Mouse (Mus musculus): ENCODE measurements around the gene Zfp870.
A peak's percentile ranks its signal among the peaks of the same experiment; 100 is the strongest.

The Zfp870 gene

DNA sequence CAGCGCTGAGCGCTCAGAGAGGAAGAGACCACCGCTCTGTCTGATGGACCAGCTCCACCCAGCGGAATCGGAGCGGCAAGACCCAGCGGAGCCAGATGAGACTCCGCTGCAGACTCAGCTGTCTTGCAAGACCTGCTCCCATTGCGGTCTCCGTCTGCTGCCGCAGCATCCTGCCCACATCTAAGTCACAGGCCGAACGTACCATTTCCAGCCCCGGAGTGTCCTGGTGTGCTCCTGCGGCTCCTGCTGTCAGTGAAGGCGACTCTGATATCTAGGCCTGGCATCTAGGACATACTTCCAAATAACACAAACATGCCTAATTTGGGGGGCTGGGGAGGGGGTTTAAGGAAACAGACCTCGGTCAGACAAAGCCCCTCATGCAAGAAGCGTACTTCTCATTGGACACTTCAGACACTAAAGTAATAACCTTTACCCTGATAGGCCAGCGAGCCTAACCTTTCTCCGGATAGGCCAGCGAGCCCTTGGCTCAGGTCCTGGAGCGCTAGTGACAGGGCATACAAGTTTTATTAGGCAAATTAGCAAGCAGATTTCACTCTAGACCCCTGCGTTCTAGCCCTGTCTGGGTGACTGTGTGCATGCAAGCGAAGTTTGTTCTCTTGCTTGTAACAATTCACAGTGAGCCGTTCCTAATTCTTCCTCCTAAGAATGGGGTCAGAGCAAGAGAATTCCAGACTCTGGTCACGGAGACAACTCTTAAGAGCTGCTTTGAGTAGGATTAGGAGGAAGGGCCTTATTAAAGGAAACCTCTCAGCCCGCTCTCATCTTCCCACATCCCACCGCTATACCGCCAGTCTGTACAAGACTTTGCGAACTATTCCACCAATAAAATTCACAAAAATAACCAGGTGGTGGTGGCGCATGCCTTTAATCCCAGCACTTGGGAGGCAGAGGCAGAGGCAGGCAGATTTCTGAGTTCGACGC lies at the start of gene Zfp870:
Gene Zfp870 (minus strand): TSS at position 404 of the 942 bp plus-strand sequence.
- no peak for TF ChIP-seq GATA4 (IDR thresholded peaks at IDR 0.05; ENCODE audit: insufficient replicate concordance, low read length)

DNA sequence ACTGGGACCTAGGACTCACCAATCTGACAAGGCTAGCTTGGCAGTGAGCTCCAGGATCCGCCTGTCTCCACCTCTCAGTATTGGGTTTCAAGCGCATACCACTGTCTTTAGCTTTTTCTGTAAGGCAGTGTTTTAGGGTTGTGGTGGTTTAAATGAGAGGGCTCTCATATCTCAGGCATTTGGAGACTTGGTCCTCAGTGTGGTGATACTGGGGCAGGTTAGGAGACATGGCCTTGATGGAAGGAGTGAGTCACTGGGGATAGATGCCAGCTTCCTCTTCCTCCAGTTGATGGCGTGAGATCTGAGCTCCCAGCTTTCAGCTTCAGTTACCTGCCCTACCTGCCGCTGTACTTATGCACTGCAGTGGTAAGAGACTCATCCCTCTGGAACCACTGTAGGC lies 48.4 kb upstream of the Zfp870 start:
- TF ChIP-seq GATA4 (IDR thresholded peaks at IDR 0.05; ENCODE audit: insufficient replicate concordance, low read length) = no peak

DNA sequence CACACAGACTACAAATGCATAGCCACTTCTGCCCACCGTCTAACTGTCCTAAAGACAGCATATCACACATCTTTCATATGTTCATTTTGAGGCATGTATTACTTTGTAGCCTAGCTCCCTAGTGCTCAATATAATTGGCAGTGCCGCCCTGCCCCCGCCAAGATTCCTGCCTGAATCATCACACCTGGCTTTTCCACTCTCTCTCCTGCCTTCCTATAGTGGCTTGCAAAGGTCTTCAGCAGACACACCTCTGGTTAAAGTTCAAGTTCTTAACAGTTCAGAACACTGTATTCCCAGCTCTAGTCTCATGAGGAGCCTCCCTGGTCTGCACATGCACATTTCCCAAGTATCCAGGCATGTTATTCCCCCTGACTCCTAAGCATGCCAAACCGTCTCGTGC lies 36.4 kb upstream of the Zfp870 start:
- no peak for TF ChIP-seq GATA4 (IDR thresholded peaks at IDR 0.05; ENCODE audit: insufficient replicate concordance, low read length)

DNA sequence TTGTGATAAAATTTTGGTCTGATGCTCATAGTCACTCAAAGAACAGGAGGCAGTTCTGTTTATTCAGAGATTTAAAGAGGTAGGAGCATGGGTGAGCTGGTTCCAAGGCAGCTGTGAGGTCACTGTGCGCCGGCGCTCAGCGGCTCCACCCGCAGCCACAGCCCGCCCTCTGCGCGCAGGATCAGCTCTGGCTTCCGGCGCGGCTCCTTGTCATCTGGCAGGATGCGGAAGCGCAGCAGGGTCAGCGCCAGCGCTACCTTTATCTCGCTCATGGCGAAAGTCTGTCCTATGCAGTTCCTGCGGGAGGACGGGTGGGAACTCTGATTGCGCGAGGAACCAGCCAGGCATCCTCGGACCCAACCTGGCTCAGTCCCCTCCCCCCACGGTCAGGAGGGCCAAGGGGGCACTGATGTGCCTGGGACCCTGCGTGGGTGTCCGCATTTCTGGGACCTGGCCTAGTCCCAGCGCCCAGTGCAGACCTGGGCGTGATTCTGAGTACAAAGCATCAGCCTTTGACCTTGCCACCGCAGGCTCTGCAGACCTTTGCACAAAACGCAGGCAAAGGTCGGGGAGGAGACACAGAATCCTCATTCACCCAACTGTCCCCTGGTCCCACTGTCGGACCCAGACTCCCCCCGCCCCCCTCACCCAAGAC lies 33.3 kb upstream of the Zfp870 start:
- peak; percentile 97; the same call in 1 of the 2 replicates for TF ChIP-seq GATA4 (IDR thresholded peaks at IDR 0.05; ENCODE audit: insufficient replicate concordance, low read length)

DNA sequence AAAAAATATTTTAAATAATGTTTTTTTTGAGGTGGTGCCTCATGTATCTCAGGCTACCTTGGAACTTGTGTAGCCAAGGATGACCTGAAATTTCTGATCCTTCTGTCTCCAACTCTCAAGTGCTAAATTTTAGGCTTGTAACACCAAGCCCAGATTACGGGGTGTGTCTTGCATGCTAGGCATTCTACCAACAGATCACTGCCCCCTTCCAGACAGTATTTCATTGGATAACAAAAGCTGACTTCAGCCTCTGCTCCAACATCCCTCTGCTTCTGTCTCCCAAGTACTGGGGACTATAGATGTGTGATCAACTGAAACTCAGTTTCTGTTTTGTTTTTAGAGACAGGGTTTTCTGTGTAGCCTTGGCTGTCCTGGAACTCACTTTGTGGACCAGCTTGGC lies 32.2 kb upstream of the Zfp870 start:
- TF ChIP-seq GATA4 (IDR thresholded peaks at IDR 0.05; ENCODE audit: insufficient replicate concordance, low read length) = no peak

DNA sequence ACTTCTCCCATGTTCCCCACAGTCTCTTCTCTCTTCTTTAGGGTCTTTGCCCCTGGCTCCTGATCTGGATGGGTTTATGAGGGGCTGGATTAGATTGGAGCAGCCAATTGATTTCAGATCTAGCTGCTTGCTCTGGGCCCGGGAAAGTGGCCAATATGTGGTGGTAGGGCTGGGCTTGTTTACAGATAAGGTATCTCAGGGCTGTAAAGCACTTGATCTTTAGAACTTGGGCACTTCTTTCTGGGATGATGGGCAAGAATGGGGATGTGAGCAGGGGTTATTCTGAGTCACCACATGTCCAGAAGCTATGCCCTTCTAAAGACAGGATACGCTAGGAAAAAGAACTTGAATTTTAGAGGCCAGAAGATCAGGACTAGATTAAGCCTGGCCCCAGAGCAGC lies 27.7 kb upstream of the Zfp870 start:
- TF ChIP-seq GATA4 (IDR thresholded peaks at IDR 0.05; ENCODE audit: insufficient replicate concordance, low read length) = no peak

DNA sequence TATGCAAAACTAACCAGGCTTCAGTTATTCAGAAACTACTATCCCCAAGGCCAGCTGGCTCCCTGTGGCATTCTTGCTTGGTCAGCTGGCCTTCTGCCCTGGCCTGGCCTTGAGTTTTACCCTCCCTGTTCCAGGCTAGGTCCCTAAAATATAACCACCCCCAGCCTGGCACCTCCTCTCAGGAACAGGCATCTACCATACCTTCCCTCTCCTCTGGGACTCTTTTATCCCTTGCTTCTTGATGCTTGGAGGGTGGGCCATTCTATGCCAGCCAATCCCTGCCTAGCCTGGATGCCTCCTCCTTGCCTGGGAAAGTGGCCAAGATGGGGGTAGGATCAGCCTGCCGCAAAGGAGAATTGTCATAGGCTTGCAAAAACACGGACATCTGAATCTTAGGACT lies 25.7 kb upstream of the Zfp870 start, which contains the start of gene Cyp4f14:
Gene Cyp4f14 (minus strand): TSS at position 212 of the 400 bp plus-strand sequence.
- no peak for TF ChIP-seq GATA4 (IDR thresholded peaks at IDR 0.05; ENCODE audit: insufficient replicate concordance, low read length)

DNA sequence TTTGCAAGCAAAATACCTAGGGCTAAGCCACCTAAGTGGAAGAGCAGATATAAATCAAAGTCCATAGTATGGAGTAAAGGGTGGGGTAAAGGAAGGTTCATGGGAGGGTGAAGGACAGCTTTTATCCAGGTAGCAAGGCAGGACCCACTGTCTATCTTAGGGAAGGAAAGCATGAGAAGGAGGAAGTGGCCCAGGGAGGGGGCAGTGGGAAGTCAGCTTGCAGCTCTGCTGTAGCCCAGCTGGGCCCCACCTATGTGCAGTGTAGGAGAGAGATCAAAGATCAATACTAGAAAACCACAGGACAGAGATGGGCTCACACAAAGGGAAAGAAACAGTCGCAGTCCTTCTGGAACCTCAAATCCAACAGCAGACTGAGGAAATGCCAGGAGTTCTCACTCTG lies 24.6 kb upstream of the Zfp870 start:
- TF ChIP-seq GATA4 (IDR thresholded peaks at IDR 0.05; ENCODE audit: insufficient replicate concordance, low read length) = no peak

DNA sequence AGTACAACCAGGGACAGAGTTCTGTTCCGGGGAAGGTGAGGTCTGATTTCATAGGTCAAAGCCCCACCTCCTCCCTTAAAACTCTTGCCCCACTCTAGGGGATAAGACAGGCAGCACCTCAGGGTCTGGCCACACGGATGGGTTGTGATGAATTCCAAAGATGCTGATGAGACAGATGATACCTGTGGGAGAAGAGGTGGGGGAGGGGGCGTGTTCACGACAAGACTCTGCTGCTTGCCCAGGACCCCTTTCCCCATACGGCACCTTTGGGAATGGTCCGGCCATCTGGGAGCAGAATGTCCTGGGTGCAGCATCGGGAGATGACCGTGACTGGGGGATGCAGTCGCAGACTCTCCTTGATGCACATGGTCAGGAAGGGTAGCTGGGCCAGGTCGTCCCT lies 14.7 kb upstream of the Zfp870 start:
- TF ChIP-seq GATA4 (IDR thresholded peaks at IDR 0.05; ENCODE audit: insufficient replicate concordance, low read length) = no peak

DNA sequence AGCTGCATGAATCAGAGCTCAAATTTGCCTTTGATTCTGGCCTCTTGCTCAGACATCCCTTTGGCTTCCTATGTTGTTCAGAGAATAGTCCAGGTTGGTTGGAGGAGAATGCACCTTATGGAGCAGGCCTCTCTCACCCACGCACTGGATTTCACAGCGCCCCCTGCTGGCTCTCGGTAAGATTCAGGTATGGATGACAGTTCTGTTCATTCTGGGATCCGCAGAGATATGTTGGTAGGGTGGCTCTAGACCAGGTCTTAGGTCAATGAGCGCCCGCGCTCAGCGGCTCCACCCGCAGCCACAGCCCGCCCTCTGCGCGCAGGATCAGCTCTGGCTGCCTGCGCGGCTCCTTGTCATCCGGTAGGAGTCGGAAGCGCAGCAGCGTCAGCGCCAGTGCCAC lies 13.8 kb upstream of the Zfp870 start:
- no peak for TF ChIP-seq GATA4 (IDR thresholded peaks at IDR 0.05; ENCODE audit: insufficient replicate concordance, low read length)

DNA sequence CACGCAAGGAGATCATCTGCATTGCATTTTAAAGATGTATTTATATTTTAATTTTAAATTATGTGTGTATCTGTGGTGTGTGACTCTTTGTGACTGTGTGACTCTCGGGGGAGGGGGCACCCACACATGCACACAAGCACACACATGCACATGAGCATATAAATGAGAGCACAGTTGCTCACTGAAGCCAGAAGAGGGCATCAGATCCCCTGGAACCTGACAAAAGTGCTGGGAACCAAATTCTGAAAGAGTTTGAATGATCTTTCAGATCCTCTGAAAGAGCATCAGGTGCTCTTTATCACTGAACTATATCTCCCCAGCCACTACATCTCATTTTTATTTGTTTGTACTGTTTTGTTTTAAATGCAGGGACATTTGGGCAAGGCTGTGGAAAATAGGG lies 13.0 kb upstream of the Zfp870 start:
- TF ChIP-seq GATA4 (IDR thresholded peaks at IDR 0.05; ENCODE audit: insufficient replicate concordance, low read length) = no peak

DNA sequence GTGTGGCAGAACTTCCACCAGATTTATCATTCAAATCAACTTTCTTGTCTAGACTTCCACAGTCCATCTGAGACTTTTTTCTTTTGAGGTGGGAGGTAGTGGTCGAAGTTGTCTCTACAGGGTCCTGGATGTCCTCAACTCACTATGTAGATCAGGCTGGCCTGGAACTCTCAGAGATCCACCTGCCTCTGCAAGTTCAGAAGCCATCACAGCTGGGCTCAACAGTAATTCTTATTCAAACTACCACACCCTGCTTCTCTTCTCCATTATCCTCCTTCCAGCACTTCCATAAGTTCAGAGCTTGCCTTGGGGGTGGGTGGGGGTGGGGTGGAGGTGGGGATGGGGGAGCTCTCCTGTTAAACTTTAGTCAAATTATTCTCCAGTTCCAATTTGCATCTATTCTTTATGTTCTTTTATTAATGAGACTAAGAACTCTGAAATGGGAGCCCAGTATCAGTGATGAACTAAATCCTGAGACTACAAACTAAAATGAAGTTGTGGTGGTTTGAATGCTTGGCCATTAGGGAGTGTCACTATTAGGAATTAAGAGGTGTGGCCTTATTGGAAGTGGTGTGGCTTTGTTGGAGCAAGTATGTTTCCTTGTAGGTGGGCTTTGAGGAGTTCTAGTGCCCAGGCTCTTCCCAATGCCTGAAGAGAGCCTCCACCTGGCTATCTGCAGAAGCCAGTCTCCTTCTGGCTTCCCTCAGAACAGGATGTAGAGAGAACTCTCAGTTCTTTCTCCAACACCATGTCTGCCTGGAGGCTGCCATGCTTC lies 10.5 kb upstream of the Zfp870 start:
- no peak for TF ChIP-seq GATA4 (IDR thresholded peaks at IDR 0.05; ENCODE audit: insufficient replicate concordance, low read length)

DNA sequence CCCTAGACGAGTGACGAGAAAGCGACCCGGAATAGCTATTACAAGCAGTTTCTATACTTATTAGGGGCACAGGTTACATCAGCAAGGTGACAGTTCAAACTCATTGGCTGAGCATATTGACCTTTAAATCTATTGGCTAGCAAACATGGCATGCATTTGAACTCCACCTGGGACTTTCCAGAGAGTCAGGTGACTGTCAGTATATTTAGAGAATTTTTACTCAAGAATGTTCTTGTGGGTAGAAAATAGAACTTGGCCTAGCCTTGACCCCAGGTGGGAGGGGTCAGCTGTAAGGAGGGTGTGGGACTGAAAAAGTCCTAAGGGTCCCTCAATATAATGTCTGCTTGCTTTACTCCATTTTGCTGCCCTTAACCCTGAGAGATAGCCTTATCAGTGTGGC lies 4.0 kb upstream of the Zfp870 start:
- TF ChIP-seq GATA4 (IDR thresholded peaks at IDR 0.05; ENCODE audit: insufficient replicate concordance, low read length) = no peak

DNA sequence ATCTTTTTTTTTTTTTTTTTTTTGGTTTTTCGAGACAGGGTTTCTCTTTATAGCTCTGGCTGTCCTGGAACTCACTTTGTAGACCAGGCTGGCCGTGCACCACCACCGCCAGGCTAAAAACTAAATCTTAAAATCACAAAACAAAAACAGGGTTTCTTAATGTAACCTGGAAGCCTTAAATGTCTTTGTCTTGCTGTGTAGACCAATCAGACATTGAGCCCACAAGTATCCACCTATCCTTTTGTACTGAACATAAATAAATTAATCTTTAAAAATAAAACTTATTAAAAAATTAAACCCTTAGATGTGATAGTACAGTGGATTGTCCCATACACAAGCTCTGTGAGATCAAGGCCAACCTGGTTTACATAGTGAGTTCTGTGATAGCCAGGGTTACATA lies 2.5 kb upstream of the Zfp870 start:
- TF ChIP-seq GATA4 (IDR thresholded peaks at IDR 0.05; ENCODE audit: insufficient replicate concordance, low read length) = no peak

DNA sequence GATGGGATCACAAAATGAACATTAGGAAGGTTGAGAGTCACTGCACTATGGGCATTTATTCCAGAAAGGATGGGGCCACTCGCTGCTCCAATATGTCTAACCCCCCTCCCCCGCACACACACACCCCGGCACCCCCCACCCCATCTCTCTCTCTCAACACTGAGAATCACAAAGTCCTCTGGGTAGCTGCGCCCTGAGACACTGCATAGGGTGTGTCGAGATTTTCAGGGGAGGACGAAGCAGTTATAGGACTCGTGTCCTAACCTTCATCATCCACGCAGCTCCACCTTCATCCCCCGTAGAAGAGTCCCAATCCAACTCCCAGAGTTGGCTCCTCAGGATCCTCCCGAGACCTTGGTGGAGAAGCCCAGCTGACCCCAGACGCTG lies 597 bp downstream of the Zfp870 start:
- TF ChIP-seq GATA4 (IDR thresholded peaks at IDR 0.05; ENCODE audit: insufficient replicate concordance, low read length) = no peak

DNA sequence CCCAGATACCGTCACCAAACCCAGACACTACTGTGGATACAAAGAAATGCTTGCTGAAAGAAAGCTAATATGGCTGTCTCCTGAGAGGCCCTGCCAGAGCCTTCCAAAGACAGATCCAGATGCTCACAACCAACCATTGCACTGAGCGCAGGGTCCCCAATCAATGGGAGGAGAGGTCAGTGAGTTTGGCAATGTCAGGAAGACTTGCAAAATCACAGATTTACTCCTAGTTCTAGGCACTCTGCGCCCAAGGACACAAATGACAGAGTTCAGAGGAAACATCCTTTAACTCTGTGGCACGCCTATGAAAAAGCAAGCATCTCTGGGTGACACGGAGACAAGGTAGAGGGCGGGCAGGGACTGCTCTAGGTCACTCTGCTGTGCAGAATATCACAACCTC lies 1.8 kb downstream of the Zfp870 start:
- TF ChIP-seq GATA4 (IDR thresholded peaks at IDR 0.05; ENCODE audit: insufficient replicate concordance, low read length) = no peak

Measured in liver, adult (tissue).